Mouse (Mus musculus) megakaryocyte, embryonic 14.5 days (primary cell): ENCODE results near the gene Sik3.

Source experiments
- FLI1 ChIP-seq: IDR thresholded peaks from 2 replicates; pipeline ENCODE4 v1.6.1; 2012; ENCODE audit warnings: low read length, inconsistent platforms, mixed read lengths
- GATA1 ChIP-seq: IDR thresholded peaks from 3 replicates; pipeline ENCODE4 v1.6.1; 2012; ENCODE audit warnings: mixed read lengths, low read length, inconsistent platforms, borderline replicate concordance

DNA sequence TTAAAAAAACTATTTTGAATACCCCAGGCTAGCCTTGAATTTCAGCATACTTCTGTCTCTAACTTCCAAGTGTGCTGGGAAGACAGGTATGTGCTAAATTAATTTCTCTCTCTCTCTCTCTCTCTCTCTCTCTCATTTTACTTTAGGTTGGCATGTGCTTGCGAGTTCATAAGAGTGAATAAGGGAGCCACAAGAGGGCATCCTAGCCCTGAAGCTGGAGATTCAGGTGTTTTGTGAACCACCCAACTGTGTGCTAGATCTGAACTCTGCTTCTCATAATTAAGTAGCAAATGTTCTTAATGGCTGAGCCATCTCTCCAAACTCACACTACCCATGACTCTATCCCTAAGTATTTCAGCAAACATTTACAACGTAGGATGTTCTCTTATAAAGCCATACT lies 35.7 kb upstream of the Sik3 start:
- no peak for TF ChIP-seq GATA1
- no peak for TF ChIP-seq FLI1
